Comparison of ENCODE assay signal across 19 mouse cellular contexts in genomic region chr15:102083028-102083427, GRCm38 (mm10). TPM values are rescaled to one million over a fixed set of nuclear protein-coding genes. Genes with fewer than 3 reads are reported as not detected.
"Had no signal": no experiment of that assay in that cellular context is flagged by ENCODE, and none has a peak within 500 bp of the region (broad histone marks: within the 10 kb centered on the region; RNA-seq: fewer than 3 reads in every experiment).

No protein-coding gene starts in this region.

- DNase-seq: liver, postnatal 0 days; lung, adult 2 months; lung, postnatal 14 days; lung, postnatal 36 days; right cerebral cortex, postnatal 14 days; thymus, adult 2 months; thymus, postnatal 25 days had no signal

- H3K4me3 ChIP-seq: lung, embryonic 15.5 days; megakaryocyte, embryonic 14.5 days; midbrain, embryonic 13.5 days; midbrain, embryonic 15.5 days; neural tube, embryonic 12.5 days; stomach, embryonic 15.5 days had no signal

- ATAC-seq: liver, postnatal 0 days; lung, postnatal 0 days; midbrain, embryonic 13.5 days; midbrain, embryonic 15.5 days had no signal

- H3K27ac ChIP-seq: lung, embryonic 15.5 days; macrophage; midbrain, embryonic 13.5 days; midbrain, embryonic 15.5 days; neural tube, embryonic 12.5 days; stomach, embryonic 15.5 days; stomach, postnatal 0 days had no signal

- H3K9me3 ChIP-seq: lung, embryonic 15.5 days; megakaryocyte, embryonic 14.5 days; midbrain, embryonic 13.5 days; midbrain, embryonic 15.5 days; neural tube, embryonic 12.5 days; stomach, embryonic 15.5 days had no signal

- H3K4me2 ChIP-seq: lung, embryonic 15.5 days; midbrain, embryonic 11.5 days; midbrain, embryonic 13.5 days; midbrain, embryonic 15.5 days; neural tube, embryonic 12.5 days; stomach, embryonic 15.5 days had no signal

- H3K4me1 ChIP-seq: lung, embryonic 15.5 days; midbrain, embryonic 13.5 days; midbrain, embryonic 15.5 days; neural tube, embryonic 12.5 days; stomach, embryonic 15.5 days had no signal

- H3K9ac ChIP-seq: liver, postnatal 0 days; lung, embryonic 15.5 days; midbrain, embryonic 13.5 days; midbrain, embryonic 15.5 days; neural tube, embryonic 12.5 days; stomach, embryonic 15.5 days had no signal

- H3K27me3 ChIP-seq: lung, embryonic 15.5 days; megakaryocyte, embryonic 14.5 days; midbrain, embryonic 13.5 days; midbrain, embryonic 15.5 days; neural tube, embryonic 12.5 days; stomach, embryonic 15.5 days had no signal

RNA-seq across cellular contexts. Expression of gene Tns2, which starts 17.2 kb away (rescaled TPM):
- total RNA-seq: megakaryocyte progenitor cell, adult 5-6 weeks; monocyte, adult 5-6 weeks had no signal

RNA-seq across cellular contexts. Expression of gene Krt18, which starts 55.0 kb away (rescaled TPM):
- polyA plus RNA-seq: macrophage had no signal
